Mouse (Mus musculus) liver, postnatal 0 days (tissue): Measurements from ENCODE around the gene Tdrd5.
"Not testable (repeated sequence)": the region's sequence is repeated elsewhere in the genome, so short reads cannot be mapped to it uniquely, and the experiment has no call there.

Experiments used
- CTCF ChIP-seq: sonication (generic); IDR thresholded peaks from 2 replicates; pipeline ENCODE4 v1.5.1; 2016; ENCODE audit warnings: antibody characterized with exemption, low read depth
- EP300 ChIP-seq: IDR thresholded peaks from 2 replicates; pipeline ENCODE4 v1.6.1; 2016; ENCODE audit warnings: antibody characterized with exemption, low read depth, mild to moderate bottlenecking

GRCm38 (mm10) chr1:156268546-156268945, 34.9 kb downstream of the Tdrd5 start:
- not testable (repeated sequence) for TF ChIP-seq CTCF, EP300
